Mouse (Mus musculus) lung, embryonic 14.5 days (tissue): ENCODE measurements at regions not wholly inside any gene's neighbourhood (a gene's known extent, or its start where the extent isn't known, plus 50 kb on each side); places are given as distances from the start of the nearest gene placed in this dataset.
A peak's percentile ranks its signal among the peaks of the same experiment; 100 is the strongest.

Experiments
- ATAC-seq: fragments of 200-750 bp; cut with Nextera tagmentation; 2 replicates; pipeline ENCODE4 v1.8.0; 2017; ENCODE audit warnings: mild to moderate bottlenecking, moderate TSS enrichment, moderate library complexity; ENCODE audit not compliant: insufficient read depth
- DNase-seq: peaks from one replicate; pipeline ENCODE4 v3.0.0-alpha.2; 2015
- H3K27ac ChIP-seq: fragments of 300-500 bp; sonication (generic); 2 replicates; pipeline ENCODE4 v1.5.1; 2014; ENCODE audit warnings: low read depth, mild to moderate bottlenecking, moderate library complexity
- H3K27me3 ChIP-seq: fragments of 300-500 bp; sonication (generic); 2 replicates; pipeline ENCODE4 v1.6.1; 2014; ENCODE audit warnings: low read length, control low read depth; ENCODE audit not compliant: insufficient read depth
- H3K36me3 ChIP-seq: fragments of 300-500 bp; sonication (generic); 2 replicates; pipeline ENCODE4 v1.6.1; 2014; ENCODE audit warnings: control low read depth; ENCODE audit not compliant: insufficient read depth
- H3K4me1 ChIP-seq: fragments of 300-500 bp; sonication (generic); 2 replicates; pipeline ENCODE4 v1.6.1; 2014; ENCODE audit warnings: antibody characterized with exemption, control low read depth; ENCODE audit not compliant: insufficient read depth
- H3K4me2 ChIP-seq: fragments of 300-500 bp; sonication (generic); 2 replicates; pipeline ENCODE4 v1.6.1; 2014; ENCODE audit warnings: mild to moderate bottlenecking
- H3K4me3 ChIP-seq: fragments of 300-500 bp; sonication (generic); 2 replicates; pipeline ENCODE4 v1.5.1; 2014; ENCODE audit warnings: low read depth, low read length
- H3K9ac ChIP-seq: fragments of 300-500 bp; sonication (generic); 2 replicates; pipeline ENCODE4 v1.6.1; 2014
- H3K9me3 ChIP-seq: fragments of 300-500 bp; sonication (generic); 2 replicates; pipeline ENCODE4 v1.6.1; 2016; ENCODE audit warnings: low read depth, low read length, control low read depth
- CTCF ChIP-seq: IDR thresholded peaks from 2 replicates; pipeline ENCODE4 v1.5.1; 2016; ENCODE audit warnings: antibody characterized with exemption, low read depth
- WGBS: fragments of 180-500 bp; shearing (Covaris S2); extraction: QIAGEN DNeasy Blood & Tissue Kit; methylation state at CpG from one replicate; pipeline ENCODE4 v1.1.7; 2014; 5-methylcytosine and 5-hydroxymethylcytosine counted together

DNA sequence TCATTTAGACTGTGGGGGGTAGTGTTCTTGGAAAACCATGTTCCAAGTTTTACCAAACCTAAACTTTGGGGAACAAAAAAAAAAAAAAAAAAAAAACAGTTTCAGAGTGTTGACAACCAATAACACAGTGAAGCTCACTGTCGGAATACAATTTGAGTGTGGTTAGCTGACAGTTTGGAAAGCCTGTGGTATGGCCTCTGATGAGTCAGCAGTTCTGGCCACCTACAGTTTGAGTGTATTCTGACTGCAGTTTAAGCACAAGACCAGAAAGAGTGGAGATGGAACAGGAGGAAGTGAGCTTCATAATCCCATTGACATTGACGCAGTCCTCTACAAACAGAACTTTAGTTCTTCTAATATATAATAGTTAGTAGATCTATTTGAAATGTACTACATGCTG, 303.0 kb downstream of the Inhba start:
- DNase-seq (no peak), ATAC-seq (no peak)
- Histone ChIP-seq H3K4me2 (no peak overlapping the region), H3K9ac (no peak overlapping the region), H3K36me3 (no peaks in the 10 kb centered on the region), H3K27me3 (no peaks in the 10 kb centered on the region), H3K9me3 (no peaks in the 10 kb centered on the region), H3K27ac (no peak overlapping the region), H3K4me1 (no peaks in the 10 kb centered on the region), H3K4me3 (no peak overlapping the region)
- 79% methylated on average over 2 of the region's 2 CpGs for WGBS
- no peak for TF ChIP-seq CTCF

DNA sequence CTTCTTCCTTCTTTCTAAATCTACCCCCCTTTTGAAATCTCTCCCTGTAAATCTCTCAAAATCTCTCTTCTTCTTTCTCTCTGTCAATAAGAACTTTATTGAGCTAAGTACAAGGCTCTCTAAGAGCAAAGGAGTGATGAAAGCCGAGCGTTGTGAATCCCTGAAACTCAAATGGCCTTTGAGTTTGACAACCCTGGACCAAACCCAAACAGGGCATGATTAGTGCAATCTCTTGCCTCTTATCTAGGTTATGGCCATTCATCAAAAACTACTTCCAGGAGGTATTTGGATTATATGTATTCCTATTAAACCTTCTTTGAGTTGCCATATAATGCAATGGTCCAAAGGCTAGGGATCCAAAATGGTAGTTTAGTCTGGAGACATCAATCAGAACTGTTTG, 304.0 kb downstream of the Inhba start:
- TF ChIP-seq CTCF: no peak
- no peak overlapping the region for H3K4me3 ChIP-seq
- no peaks in the 10 kb centered on the region for H3K4me1 ChIP-seq
- H3K9ac ChIP-seq: no peak overlapping the region
- ATAC-seq (no peak), DNase-seq (no peak)
- H3K9me3 ChIP-seq: no peaks in the 10 kb centered on the region
- H3K27me3 ChIP-seq: no peaks in the 10 kb centered on the region
- no peak overlapping the region for H3K4me2 ChIP-seq
- no peak overlapping the region for H3K27ac ChIP-seq
- no peaks in the 10 kb centered on the region for H3K36me3 ChIP-seq
- WGBS: 73% methylated on average over 2 of the region's 2 CpGs

DNA sequence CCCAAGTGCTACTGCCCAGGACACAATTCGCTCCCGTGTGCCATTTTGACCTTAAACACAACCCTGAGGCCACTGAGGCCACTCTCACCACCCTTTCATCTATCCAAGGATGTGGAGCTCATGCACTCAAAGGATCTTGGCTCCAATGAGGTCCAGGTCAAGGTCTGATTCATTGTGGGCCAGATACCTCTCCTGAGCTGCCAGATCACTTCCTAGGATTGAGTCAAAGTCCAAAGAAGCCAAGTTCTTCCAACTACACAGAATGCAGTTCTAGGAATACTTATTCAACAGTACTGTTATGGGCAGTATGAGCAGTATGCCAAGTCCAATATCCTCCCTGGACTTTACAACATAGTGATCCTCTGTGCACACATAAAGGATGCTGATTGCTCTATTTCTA, 304.9 kb downstream of the Inhba start:
- ATAC-seq (no peak), DNase-seq (no peak)
- no peak overlapping the region for H3K9ac ChIP-seq
- no peaks in the 10 kb centered on the region for H3K9me3 ChIP-seq
- H3K27me3 ChIP-seq: no peaks in the 10 kb centered on the region
- 75% methylated on average over 2 of the region's 2 CpGs for WGBS
- TF ChIP-seq CTCF: no peak
- H3K27ac ChIP-seq: no peak overlapping the region
- no peaks in the 10 kb centered on the region for H3K36me3 ChIP-seq
- no peak overlapping the region for H3K4me3 ChIP-seq
- no peak overlapping the region for H3K4me2 ChIP-seq
- no peaks in the 10 kb centered on the region for H3K4me1 ChIP-seq

DNA sequence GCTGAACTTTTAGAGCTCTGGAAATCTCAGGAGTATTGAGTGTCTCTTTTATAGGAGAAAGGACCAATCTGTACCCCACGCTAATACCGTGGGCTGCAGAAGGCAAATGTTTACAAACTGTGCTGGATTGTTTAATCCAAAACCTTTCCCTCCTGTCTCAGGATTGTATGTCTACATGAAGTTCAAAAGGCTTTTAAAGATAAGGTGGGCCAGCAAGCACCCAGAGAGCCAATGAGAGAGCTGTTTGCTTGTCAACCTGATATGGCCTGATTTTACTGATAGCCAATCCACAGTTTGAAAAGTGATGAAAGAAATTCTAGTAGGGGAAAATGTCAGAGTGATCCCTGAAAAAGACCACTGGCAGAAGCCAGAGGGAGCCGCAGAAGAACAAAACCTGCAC, 305.8 kb downstream of the Inhba start:
- DNase-seq: peak; percentile 6
- WGBS: 15% methylated on average over 3 of the region's 3 CpGs
- ATAC-seq: peak; percentile 70; the same call in 1 of the 2 replicates
- Histone ChIP-seq H3K4me1 (no peaks in the 10 kb centered on the region), H3K4me2 (no peak overlapping the region), H3K27ac (no peak overlapping the region; the same call in 1 of the 2 replicates), H3K27me3 (no peaks in the 10 kb centered on the region), H3K4me3 (no peak overlapping the region), H3K9me3 (no peaks in the 10 kb centered on the region), H3K36me3 (no peaks in the 10 kb centered on the region), H3K9ac (no peak overlapping the region)
- TF ChIP-seq CTCF: no peak

DNA sequence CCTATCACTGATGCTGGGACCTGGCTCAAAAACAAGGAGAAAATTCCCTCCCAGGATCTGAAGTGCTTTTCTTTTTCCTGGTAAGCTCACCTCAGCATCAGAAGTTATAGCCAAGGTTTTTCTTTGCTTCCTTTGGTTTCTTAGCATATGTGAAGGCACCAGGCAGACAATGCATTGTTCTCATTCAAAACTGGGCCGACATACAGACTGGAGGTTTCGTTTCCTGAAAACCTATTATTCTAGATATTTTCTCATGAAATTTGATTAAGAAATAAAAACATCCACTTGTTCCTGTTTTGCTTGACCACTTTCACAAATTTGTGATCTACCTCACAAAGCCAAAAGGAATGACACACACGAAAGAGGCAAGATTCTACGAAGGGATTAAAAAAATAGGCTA, 308.7 kb downstream of the Inhba start:
- no peak for DNase-seq
- no peaks in the 10 kb centered on the region for H3K36me3 ChIP-seq
- 77% methylated on average over 4 of the region's 4 CpGs for WGBS
- ATAC-seq: no peak
- no peak for TF ChIP-seq CTCF
- no peak overlapping the region for H3K4me3 ChIP-seq
- H3K4me2 ChIP-seq: no peak overlapping the region
- H3K9me3 ChIP-seq: no peaks in the 10 kb centered on the region
- no peaks in the 10 kb centered on the region for H3K4me1 ChIP-seq
- H3K27ac ChIP-seq: no peak overlapping the region
- H3K27me3 ChIP-seq: no peaks in the 10 kb centered on the region
- H3K9ac ChIP-seq: no peak overlapping the region

DNA sequence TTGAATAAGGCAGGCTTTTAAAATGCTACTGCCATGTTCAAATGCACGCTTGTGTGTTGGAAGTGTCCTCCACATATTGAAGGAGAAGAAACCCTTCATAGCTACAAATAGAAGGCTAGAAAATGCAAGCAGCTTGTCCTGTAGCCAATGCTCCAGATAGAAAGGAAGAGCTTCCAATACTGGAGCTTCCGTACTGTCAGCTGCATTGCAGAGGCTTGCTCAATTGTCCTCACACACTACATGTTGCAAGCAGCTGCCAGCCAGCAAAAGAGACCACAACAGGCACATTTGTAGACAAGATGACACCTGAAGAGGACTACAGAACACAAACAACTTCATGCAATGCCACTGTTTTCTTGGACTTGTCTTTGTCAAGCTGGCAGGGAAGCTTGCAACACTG, 314.0 kb downstream of the Inhba start:
- no peaks in the 10 kb centered on the region for H3K27me3 ChIP-seq

DNA sequence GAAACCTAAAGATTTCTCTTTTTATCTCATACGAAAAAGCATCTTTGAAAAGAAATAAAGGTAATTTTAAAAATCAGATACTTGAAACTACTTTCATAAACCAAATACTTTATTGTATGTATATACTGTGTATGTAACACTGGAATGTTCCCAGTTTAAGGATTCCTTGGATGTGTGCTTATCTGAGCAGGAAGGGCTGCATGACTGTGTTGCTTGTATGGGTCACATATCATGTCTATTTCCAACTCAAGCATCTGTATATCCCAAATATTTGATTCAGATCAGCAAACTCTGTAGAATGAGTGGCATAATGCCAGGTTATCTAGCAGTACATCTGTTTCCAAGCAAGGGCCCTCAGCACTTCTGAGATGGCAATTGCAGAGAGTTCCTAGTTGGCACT, 330.1 kb downstream of the Inhba start:
- TF ChIP-seq CTCF: no peak
- 89% methylated on average over 1 of the region's 1 CpGs for WGBS
- Histone ChIP-seq H3K36me3 (no peaks in the 10 kb centered on the region), H3K27me3 (no peaks in the 10 kb centered on the region), H3K27ac (no peak overlapping the region), H3K4me2 (no peak overlapping the region), H3K4me3 (no peak overlapping the region), H3K9me3 (no peaks in the 10 kb centered on the region), H3K4me1 (no peaks in the 10 kb centered on the region), H3K9ac (no peak overlapping the region)
- ATAC-seq: no peak
- peak; percentile 31 for DNase-seq

More for the DNA sequence above, 314.0 kb downstream of the Inhba start:
- Histone ChIP-seq H3K9ac (no peak overlapping the region), H3K27ac (no peak overlapping the region), H3K4me3 (no peak overlapping the region), H3K4me2 (no peak overlapping the region), H3K36me3 (no peaks in the 10 kb centered on the region), H3K4me1 (no peaks in the 10 kb centered on the region), H3K9me3 (no peaks in the 10 kb centered on the region)
- TF ChIP-seq CTCF: no peak
- 85% methylated on average over 2 of the region's 2 CpGs for WGBS
- no peak for DNase-seq
- ATAC-seq: no peak

DNA sequence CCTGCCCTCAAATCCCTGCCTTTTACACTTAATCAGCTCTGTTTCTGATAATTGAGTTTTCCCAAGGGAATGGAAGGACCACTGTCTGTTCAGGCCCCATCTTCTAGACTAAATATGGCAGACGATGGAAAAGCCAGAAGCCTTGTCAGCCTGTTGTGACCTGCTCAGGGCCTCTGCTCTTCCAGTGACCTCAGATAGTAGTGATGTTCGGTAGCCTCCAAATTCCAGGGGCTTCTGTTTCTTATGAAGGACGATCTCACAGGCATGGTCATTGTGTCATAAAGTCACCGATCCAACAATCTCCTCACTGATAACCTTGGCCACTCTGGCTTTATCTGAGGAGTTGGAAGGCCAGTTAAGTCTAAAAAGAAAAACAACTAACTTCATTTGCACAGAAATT, 330.5 kb downstream of the Inhba start:
- 36% methylated on average over 4 of the region's 4 CpGs for WGBS
- H3K4me1 ChIP-seq: no peaks in the 10 kb centered on the region
- no peak overlapping the region for H3K9ac ChIP-seq
- no peak overlapping the region for H3K4me2 ChIP-seq
- no peaks in the 10 kb centered on the region for H3K27me3 ChIP-seq
- no peaks in the 10 kb centered on the region for H3K9me3 ChIP-seq
- no peak overlapping the region for H3K27ac ChIP-seq
- H3K4me3 ChIP-seq: no peak overlapping the region
- no peaks in the 10 kb centered on the region for H3K36me3 ChIP-seq
- DNase-seq: no peak
- TF ChIP-seq CTCF: no peak
- no peak for ATAC-seq
